Mouse (Mus musculus) MEL (cell line): Measurements from ENCODE around the gene Gm10964. TPM values are rescaled to one million over a fixed set of nuclear protein-coding genes. Genes with fewer than 3 reads are reported as not detected.

Experiments
- DNase-seq: peaks from one replicate; pipeline ENCODE4 v3.0.0; 2011; ENCODE audit warnings: low read depth, low spot score
- H3K27ac ChIP-seq: 2 replicates; pipeline ENCODE4 v1.5.1; 2012; ENCODE audit warnings: low read depth, mild to moderate bottlenecking, control low read depth, low read length, moderate library complexity; ENCODE audit not compliant: control insufficient read depth
- H3K27me3 ChIP-seq, 2 experiments: fragments of 150-350 bp in 1 of 2; sonication (generic) in 1 of 2; 2 replicates each; pipeline ENCODE4 v1.6.1; 2012; ENCODE audit warnings: low read length in 2 of 2, mild to moderate bottlenecking in 2 of 2, improper control_type of control experiment in 1 of 2, moderate library complexity in 1 of 2; ENCODE audit not compliant: insufficient read depth in 2 of 2, control insufficient read depth in 1 of 2
- H3K36me3 ChIP-seq, 2 experiments: 2 replicates each; pipeline ENCODE4 v1.6.1; 2012 to 2014; ENCODE audit warnings: low read length in 2 of 2, improper control_type of control experiment in 1 of 2, inconsistent platforms in 1 of 2, mild to moderate bottlenecking in 1 of 2; ENCODE audit not compliant: insufficient read depth in 2 of 2, control insufficient read depth in 1 of 2
- H3K4me1 ChIP-seq, 2 experiments: fragments of 150-350 bp in 1 of 2; sonication (generic) in 1 of 2; 2 replicates each; pipeline ENCODE4 v1.6.1; 2012; ENCODE audit warnings: low read length in 2 of 2, improper control_type of control experiment in 1 of 2, mild to moderate bottlenecking in 1 of 2; ENCODE audit not compliant: insufficient read depth in 2 of 2, control insufficient read depth in 1 of 2
- H3K4me3 ChIP-seq, 2 experiments: fragments of 150-350 bp in 1 of 2; sonication (generic) in 1 of 2; 2 replicates each; pipeline ENCODE4 v1.5.1; 2012; ENCODE audit warnings: low read depth in 2 of 2, low read length in 2 of 2, mild to moderate bottlenecking in 2 of 2, moderate library complexity in 2 of 2, control low read depth in 1 of 2, improper control_type of control experiment in 1 of 2; ENCODE audit not compliant: control insufficient read depth in 1 of 2, insufficient read depth in 1 of 2
- H3K79me2 ChIP-seq: 2 replicates; pipeline ENCODE4 v1.6.1; 2012; ENCODE audit warnings: mild to moderate bottlenecking, low read length, moderate library complexity; ENCODE audit not compliant: control insufficient read depth, poor library complexity, insufficient read depth
- H3K9ac ChIP-seq: 2 replicates; pipeline ENCODE4 v1.6.1; 2012; ENCODE audit warnings: low read depth, mild to moderate bottlenecking, control low read depth, low read length, moderate library complexity; ENCODE audit not compliant: control insufficient read depth, poor library complexity, severe bottlenecking
- H3K9me3 ChIP-seq: fragments of 150-350 bp; sonication (generic); replicated peaks from 2 replicates; pipeline ENCODE4 v1.6.1; 2012; ENCODE audit warnings: mild to moderate bottlenecking, low read length, improper control_type of control experiment, moderate library complexity; ENCODE audit not compliant: insufficient read depth
- BHLHE40 ChIP-seq: IDR thresholded peaks from 2 replicates; pipeline ENCODE4 v1.6.1; 2012; ENCODE audit warnings: low read depth, mild to moderate bottlenecking, inconsistent platforms, low read length, improper control_type of control experiment, borderline replicate concordance
- CHD1 ChIP-seq: IDR thresholded peaks from 2 replicates; pipeline ENCODE4 v1.6.1; 2012; ENCODE audit warnings: low read depth, mild to moderate bottlenecking, inconsistent platforms, low read length, improper control_type of control experiment
- CHD2 ChIP-seq: IDR thresholded peaks from 2 replicates; pipeline ENCODE4 v1.6.1; 2011; ENCODE audit warnings: low read length, improper control_type of control experiment
- ELF1 ChIP-seq: IDR thresholded peaks from 2 replicates; pipeline ENCODE4 v1.6.1; 2014; ENCODE audit warnings: low read depth, mild to moderate bottlenecking, inconsistent platforms, low read length, improper control_type of control experiment, moderate library complexity
- EP300 ChIP-seq, 2 experiments: IDR thresholded peaks; 2 replicates each; pipeline ENCODE4 v1.6.1; 2011; ENCODE audit warnings: improper control_type of control experiment in 2 of 2, low read length in 2 of 2, low read depth in 1 of 2, mild to moderate bottlenecking in 1 of 2
- ETS1 ChIP-seq: IDR thresholded peaks from 2 replicates; pipeline ENCODE4 v1.6.1; 2012; ENCODE audit warnings: low read depth, mild to moderate bottlenecking, inconsistent platforms, low read length, improper control_type of control experiment, moderate library complexity
- GABPA ChIP-seq: IDR thresholded peaks from 2 replicates; pipeline ENCODE4 v1.6.1; 2012; ENCODE audit warnings: low read depth, mild to moderate bottlenecking, inconsistent platforms, low read length, improper control_type of control experiment, moderate library complexity
- HCFC1 ChIP-seq: IDR thresholded peaks from 2 replicates; pipeline ENCODE4 v1.6.1; 2012; ENCODE audit warnings: low read depth, mild to moderate bottlenecking, inconsistent platforms, low read length, improper control_type of control experiment, moderate library complexity
- MAFK ChIP-seq: IDR thresholded peaks from 2 replicates; pipeline ENCODE4 v1.6.1; 2011; ENCODE audit warnings: low read depth, mild to moderate bottlenecking, low read length, improper control_type of control experiment, borderline replicate concordance
- MAZ ChIP-seq: IDR thresholded peaks from 2 replicates; pipeline ENCODE4 v1.6.1; 2012; ENCODE audit warnings: low read depth, mild to moderate bottlenecking, inconsistent platforms, low read length, improper control_type of control experiment
- MEF2A ChIP-seq: IDR thresholded peaks from 2 replicates; pipeline ENCODE4 v1.6.1; 2014; ENCODE audit warnings: low read depth, mild to moderate bottlenecking, inconsistent platforms, low read length, improper control_type of control experiment; ENCODE audit not compliant: poor library complexity, insufficient replicate concordance, severe bottlenecking; ENCODE audit errors: extremely low read depth
- MXI1 ChIP-seq: IDR thresholded peaks from 2 replicates; pipeline ENCODE4 v1.6.1; 2011; ENCODE audit warnings: mild to moderate bottlenecking, low read depth, low read length, improper control_type of control experiment
- NELFE ChIP-seq: IDR thresholded peaks from 2 replicates; pipeline ENCODE4 v1.6.1; 2011; ENCODE audit warnings: low read depth, low read length, improper control_type of control experiment
- POLR2A ChIP-seq, 2 experiments: IDR thresholded peaks; 2 replicates each; pipeline ENCODE4 v1.6.1; 2011 to 2012; ENCODE audit warnings: low read length in 2 of 2, mild to moderate bottlenecking in 2 of 2, control low read depth in 1 of 2, improper control_type of control experiment in 1 of 2, low read depth in 1 of 2, moderate library complexity in 1 of 2; ENCODE audit not compliant: control insufficient read depth in 1 of 2, insufficient read depth in 1 of 2, poor library complexity in 1 of 2
- POLR2AphosphoS5 ChIP-seq: IDR thresholded peaks from 2 replicates; pipeline ENCODE4 v1.6.1; 2012; ENCODE audit warnings: low read depth, borderline replicate concordance, mild to moderate bottlenecking, inconsistent platforms, low read length, moderate library complexity, mixed read lengths
- SMC3 ChIP-seq: IDR thresholded peaks from 2 replicates; pipeline ENCODE4 v1.6.1; 2011; ENCODE audit warnings: low read depth, low read length, improper control_type of control experiment
- ZC3H11A ChIP-seq: IDR thresholded peaks from 2 replicates; pipeline ENCODE4 v1.6.1; 2012; ENCODE audit warnings: low read depth, mild to moderate bottlenecking, inconsistent platforms, low read length, improper control_type of control experiment
- ZKSCAN1 ChIP-seq: IDR thresholded peaks from 2 replicates; pipeline ENCODE4 v1.6.1; 2012; ENCODE audit warnings: low read depth, mild to moderate bottlenecking, inconsistent platforms, low read length, improper control_type of control experiment, moderate library complexity
- ZMIZ1 ChIP-seq: IDR thresholded peaks from 2 replicates; pipeline ENCODE4 v1.6.1; 2012; ENCODE audit warnings: low read depth, mild to moderate bottlenecking, inconsistent platforms, low read length, improper control_type of control experiment, moderate library complexity
- ZNF384 ChIP-seq: IDR thresholded peaks from 2 replicates; pipeline ENCODE4 v1.6.1; 2012; ENCODE audit warnings: low read depth, mild to moderate bottlenecking, inconsistent platforms, low read length, improper control_type of control experiment
- polyA plus RNA-seq, 2 experiments: library from polyadenylated mRNA; stranded (reverse) in 1 of 2; unstranded in 1 of 2; fragments of >175 nt in 1 of 2; fragments of >200 nt in 1 of 2; gene quantifications; 2 replicates each; pipeline versions ENCODE4 v1.2.1 to v1.2.4; 2012; ENCODE audit warnings: low replicate concordance in 2 of 2, low read depth in 1 of 2; ENCODE audit not compliant: insufficient read length in 2 of 2, insufficient read depth in 1 of 2, missing spikeins in 1 of 2
- total RNA-seq: library from RNA; depleted of rRNA; stranded (reverse); fragments of 300-350 nt; gene quantifications from 2 replicates; pipeline ENCODE4 v1.2.3, GENCODE M21; 2012

Gm10964 gene
- total and polyA plus RNA-seq, 3 experiments = not detected

DNA sequence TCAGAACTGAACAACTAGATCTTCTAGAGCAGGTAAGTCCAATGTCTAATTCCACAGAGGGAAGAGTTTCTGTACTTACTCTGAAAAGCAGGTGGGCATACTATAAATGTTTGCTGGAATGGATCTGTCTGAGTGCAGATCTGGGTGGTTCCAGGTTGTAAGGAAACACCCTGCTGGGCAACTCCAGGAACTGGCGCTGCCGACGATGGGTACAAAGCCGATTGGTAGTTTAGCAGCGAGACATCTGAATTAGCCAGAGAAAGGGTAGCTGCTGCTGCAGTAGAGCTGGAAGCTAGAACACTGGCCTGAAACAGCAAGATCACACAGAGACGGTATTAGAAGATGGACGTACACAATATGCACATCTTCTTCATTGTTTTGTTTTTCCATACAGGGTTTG, 19.3 kb downstream of the Gm10964 start:
- peaks cover 0 to 24% of the 10 kb centered on the region in 2 experiments; a peak in 2 of 4 replicates for H3K36me3 ChIP-seq
- no peaks in the 10 kb centered on the region for H3K79me2 ChIP-seq
- no peak overlapping the region for H3K27ac ChIP-seq
- no peak for DNase-seq
- no peaks in the 10 kb centered on the region for H3K9me3 ChIP-seq
- no peaks in the 10 kb centered on the region for H3K4me1 ChIP-seq
- no peak overlapping the region for H3K4me3 ChIP-seq
- no peaks in the 10 kb centered on the region for H3K27me3 ChIP-seq
- H3K9ac ChIP-seq = no peak overlapping the region
- TF ChIP-seq POLR2A (IDR thresholded peaks at IDR 0.05; ENCODE audit: control insufficient read depth in 1 of 2, insufficient read depth in 1 of 2, low read depth in 1 of 2, low read length in 2 of 2, poor library complexity in 1 of 2) (no peak), ZKSCAN1 (no peak), ETS1 (no peak), CHD1 (no peak)

DNA sequence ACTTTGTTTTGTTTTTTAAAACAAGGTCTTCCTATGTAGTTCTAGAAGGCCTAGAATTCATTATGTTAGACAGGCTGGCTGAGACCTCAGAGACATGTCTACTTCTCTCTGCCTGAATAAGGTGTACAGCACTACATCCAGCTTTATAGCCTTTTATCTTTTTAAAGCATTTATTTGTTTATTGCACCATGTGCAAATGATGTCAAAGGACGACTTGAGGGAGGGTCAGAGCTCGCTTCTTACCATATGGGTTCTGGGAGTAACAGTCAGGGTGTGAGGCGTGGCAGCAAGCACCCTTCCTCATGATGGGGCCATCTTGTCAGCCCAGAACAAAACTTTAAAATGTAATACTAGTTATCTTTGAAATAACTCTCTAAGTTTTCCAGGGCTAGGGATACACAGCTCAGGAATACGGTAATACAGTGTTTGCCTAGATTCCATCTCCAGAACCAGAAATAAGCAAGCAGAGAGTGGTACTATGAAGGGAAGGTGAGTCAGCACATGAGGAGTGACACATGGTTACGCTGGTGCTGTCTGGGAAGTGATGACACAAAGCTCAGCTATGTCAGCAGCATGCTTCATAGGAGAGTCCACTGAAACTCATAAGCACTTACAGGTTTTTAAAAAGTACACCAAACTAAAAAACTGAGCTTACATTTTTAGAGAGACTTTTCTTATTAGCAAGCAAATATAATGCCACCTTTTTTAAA, 20.2 kb downstream of the Gm10964 start:
- H3K27ac ChIP-seq = no peak overlapping the region
- no peaks in the 10 kb centered on the region for H3K27me3 ChIP-seq
- TF ChIP-seq POLR2A (IDR thresholded peaks at IDR 0.05; ENCODE audit: control insufficient read depth in 1 of 2, insufficient read depth in 1 of 2, low read depth in 1 of 2, low read length in 2 of 2, poor library complexity in 1 of 2) = no peak
- no peak for TF ChIP-seq ZC3H11A
- TF ChIP-seq MAZ = no peak
- TF ChIP-seq POLR2AphosphoS5 = no peak
- no peak for TF ChIP-seq HCFC1
- TF ChIP-seq MEF2A = no peak
- TF ChIP-seq ZNF384 = no peak
- TF ChIP-seq CHD2 = no peak
- TF ChIP-seq BHLHE40 = no peak
- no peak for TF ChIP-seq SMC3
- no peak for TF ChIP-seq MXI1
- TF ChIP-seq ELF1 = no peak
- TF ChIP-seq GABPA = no peak
- TF ChIP-seq MAFK = no peak
- TF ChIP-seq EP300 (IDR thresholded peaks at IDR 0.05; ENCODE audit: low read depth in 1 of 2, low read length in 2 of 2) = no peak
- TF ChIP-seq CHD1 = no peak
- TF ChIP-seq NELFE = no peak
- no peak for TF ChIP-seq ETS1
- TF ChIP-seq ZMIZ1 = no peak
- DNase-seq = no peak
- H3K4me1 ChIP-seq = no peaks in the 10 kb centered on the region
- H3K36me3 ChIP-seq = peaks cover 0 to 23% of the 10 kb centered on the region in 2 experiments; a peak in 2 of 4 replicates
- H3K9ac ChIP-seq = no peak overlapping the region
- H3K4me3 ChIP-seq = no peak overlapping the region
- no peaks in the 10 kb centered on the region for H3K9me3 ChIP-seq
- no peaks in the 10 kb centered on the region for H3K79me2 ChIP-seq
